Mouse (Mus musculus): ENCODE data around the gene Olfr52. TPM values are rescaled to one million over a fixed set of nuclear protein-coding genes. Genes with fewer than 3 reads are reported as not detected.

Olfr52 gene
- not detected for total RNA-seq (2023)

GRCm38 (mm10) chr2:86185583-86185982 is at the start of gene Olfr52:
Gene Olfr52 (minus strand): TSS chr2:86185683.

DNA sequence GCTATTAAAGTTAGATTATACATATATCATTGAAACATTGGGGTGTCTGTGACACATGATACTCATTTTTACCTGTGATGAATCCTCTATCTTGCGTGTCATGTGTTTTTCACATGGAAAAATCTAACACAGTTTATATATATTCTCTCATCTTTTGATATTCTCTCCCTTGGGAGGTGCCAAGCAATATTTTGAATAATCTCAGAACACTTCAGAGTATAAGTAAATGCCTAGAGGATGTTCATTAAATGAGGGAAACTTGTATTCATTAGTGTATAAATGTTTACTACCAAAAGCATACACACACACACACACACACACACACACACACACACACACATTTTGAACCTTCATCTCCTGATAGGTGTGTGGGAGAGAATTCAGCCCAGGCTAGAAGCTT is 45.8 kb upstream of the Olfr52 start, which contains the start of gene Olfr1047:
Olfr1047 (minus strand) TSS at position 101 of the 400 bp plus-strand sequence.

DNA sequence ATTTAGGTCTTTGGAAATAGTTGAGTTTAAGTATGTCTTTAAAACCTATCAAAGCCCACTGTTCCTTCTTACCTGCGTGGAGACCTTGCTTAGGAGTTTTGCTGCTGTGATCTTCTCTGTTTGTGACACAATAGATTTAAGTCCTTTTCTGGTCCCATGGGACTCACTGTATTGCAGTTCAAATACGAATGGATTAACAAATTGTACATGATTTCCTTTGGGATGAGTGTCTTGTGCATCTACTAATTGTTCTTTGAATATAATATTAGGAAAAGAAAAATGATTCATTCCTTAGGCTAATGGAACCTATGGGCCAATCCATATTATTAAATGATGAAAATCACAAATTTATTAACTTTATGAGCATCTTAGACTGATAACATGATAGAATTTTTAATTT is 33.7 kb upstream of the Olfr52 start, which contains the start of gene Olfr1046:
Olfr1046 (minus strand) TSS at position 101 of the 400 bp plus-strand sequence.

DNA sequence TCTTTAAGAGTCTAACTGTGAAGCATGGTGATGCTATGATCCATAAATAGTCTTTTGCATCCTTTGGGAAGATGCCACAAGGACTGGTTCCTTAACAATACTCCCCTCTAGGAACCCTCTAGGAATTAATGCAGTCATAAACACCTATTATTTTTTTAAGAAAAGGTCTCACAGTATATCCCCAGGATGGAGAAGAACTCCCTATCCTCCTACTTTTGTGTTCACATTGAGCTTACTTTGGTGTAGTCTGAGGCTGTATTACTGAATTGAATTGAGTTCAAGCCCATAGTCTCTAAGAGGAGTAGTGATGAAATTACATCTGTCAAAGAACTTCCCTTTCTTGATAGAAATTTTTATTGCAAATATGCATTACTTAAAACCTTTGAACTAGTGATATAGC is 17.4 kb upstream of the Olfr52 start, which contains the start of gene Olfr1045:
Olfr1045 (minus strand) TSS at position 101 of the 400 bp plus-strand sequence.

GRCm38 (mm10) chr2:86177720-86178119 is 7.8 kb downstream of the Olfr52 start, which contains the start of gene Olfr1044:
Gene Olfr1044 (minus strand): TSS chr2:86177820.

GRCm38 (mm10) chr2:86167422-86167821 is 18.1 kb downstream of the Olfr52 start, which contains the start of gene Olfr1043:
Gene Olfr1043 (minus strand): TSS chr2:86167522.

GRCm38 (mm10) chr2:86161738-86162137 is 23.7 kb downstream of the Olfr52 start, which contains the start of gene Olfr1042:
Gene Olfr1042 (minus strand): TSS chr2:86161838.

DNA sequence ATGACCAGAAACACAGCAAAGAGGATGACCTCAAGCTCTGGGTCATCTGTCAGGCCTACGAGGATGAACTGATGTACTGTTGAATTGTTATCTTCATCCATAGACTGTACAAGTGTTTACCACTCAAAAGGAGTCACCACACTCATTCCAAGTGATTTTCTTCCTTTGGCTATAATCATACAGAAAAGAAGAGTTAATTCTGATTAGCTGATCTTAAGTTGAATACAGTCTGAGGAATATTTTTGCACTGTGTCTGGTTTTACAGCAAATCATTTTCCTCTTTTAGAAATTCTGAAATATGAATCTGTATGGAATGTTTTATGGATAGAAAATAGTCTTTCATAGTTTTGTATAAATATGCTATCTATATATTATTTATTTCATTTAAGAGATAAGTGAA is 38.9 kb downstream of the Olfr52 start, which contains the start of gene Olfr1040:
Olfr1040 (minus strand) TSS at position 101 of the 400 bp plus-strand sequence.

GRCm38 (mm10) chr2:86135828-86136227 is 49.7 kb downstream of the Olfr52 start, which contains the start of gene Olfr1039:
Gene Olfr1039 (minus strand): TSS chr2:86135928.

Other genes with a start within 250 kb of the Olfr52 start
- gene Olfr1028, start 235.2 kb downstream of the Olfr52 start, total RNA-seq (2023): not detected
- not detected for gene Olfr1029, start 211.8 kb downstream of the Olfr52 start, total RNA-seq (2023)
- gene Olfr1030, start 206.4 kb downstream of the Olfr52 start, total RNA-seq (2023): not detected
- gene Olfr1031, start 195.4 kb downstream of the Olfr52 start, total RNA-seq (2023): not detected
- gene Olfr1032, start 180.1 kb downstream of the Olfr52 start, total RNA-seq (2023): not detected
- gene Olfr1033, start 165.1 kb downstream of the Olfr52 start, total RNA-seq (2023): not detected
- gene Olfr1034, start 139.8 kb downstream of the Olfr52 start, total RNA-seq (2023): not detected
- gene Olfr1036, start 111.7 kb downstream of the Olfr52 start, total RNA-seq (2023): not detected
- gene Olfr1037, start 98.3 kb downstream of the Olfr52 start, total RNA-seq (2023): not detected
- not detected for gene Olfr1039, start 49.8 kb downstream of the Olfr52 start, total RNA-seq (2023)
- gene Olfr1040, start 39.0 kb downstream of the Olfr52 start, total RNA-seq (2023): not detected
- gene Olfr1042, start 23.8 kb downstream of the Olfr52 start, total RNA-seq (2023): not detected
- not detected for gene Olfr1043, start 18.2 kb downstream of the Olfr52 start, total RNA-seq (2023)
- gene Olfr1044, start 7.9 kb downstream of the Olfr52 start, total RNA-seq (2023): not detected
- not detected for gene Olfr1045, start 17.3 kb upstream of the Olfr52 start, total RNA-seq (2023)
- not detected for gene Olfr1046, start 33.6 kb upstream of the Olfr52 start, total RNA-seq (2023)
- gene Olfr1047, start 45.7 kb upstream of the Olfr52 start, total RNA-seq (2023): not detected
- gene Olfr1048, start 54.6 kb upstream of the Olfr52 start, total RNA-seq (2023): not detected
- not detected for gene Olfr1049, start 72.6 kb upstream of the Olfr52 start, total RNA-seq (2023)
- gene Olfr1051, start 93.4 kb upstream of the Olfr52 start, total RNA-seq (2023): not detected
- gene Olfr1052, start 106.8 kb upstream of the Olfr52 start, total RNA-seq (2023): not detected
- not detected for gene Olfr1053, start 129.6 kb upstream of the Olfr52 start, total RNA-seq (2023)
- gene Olfr1054, start 149.8 kb upstream of the Olfr52 start, total RNA-seq (2023): not detected
- not detected for gene Olfr1055, start 164.6 kb upstream of the Olfr52 start, total RNA-seq (2023)
- gene Olfr1056, start 176.8 kb upstream of the Olfr52 start, total RNA-seq (2023): not detected
- gene Olfr1057, start 192.7 kb upstream of the Olfr52 start, total RNA-seq (2023): not detected
- not detected for gene Olfr1058, start 202.9 kb upstream of the Olfr52 start, total RNA-seq (2023)
- not detected for gene Olfr1061, start 228.4 kb upstream of the Olfr52 start, total RNA-seq (2023)
- gene Olfr1062, start 241.1 kb upstream of the Olfr52 start, total RNA-seq (2023): not detected

Measured in CD4-positive naive resting alpha-beta T cell, adult 57 days (primary cell).